Mouse (Mus musculus): ENCODE measurements around the gene Tmem200a. TPM values are rescaled to one million over a fixed set of nuclear protein-coding genes. Genes with fewer than 3 reads are reported as not detected.

Gene Tmem200a
- polyA plus RNA-seq (2012; rRNA removed) = 0.06 and 0.12 TPM in 2 replicates

GRCm38 (mm10) chr10:26078521-26079142 is at the start of gene Tmem200a:
Gene Tmem200a, minus strand, starts transcription at chr10:26079052.

GRCm38 (mm10) chr10:26077671-26078481 is 976 bp downstream of the Tmem200a start, which contains the start of gene Gm9767:
Gene Gm9767, plus strand, starts transcription at chr10:26078255.

Other genes starting within 250 kb of the Tmem200a start
- 0.03 TPM in 1 of 2 replicates, not detected in the other for gene Gm9767, start 797 bp downstream of the Tmem200a start, polyA plus RNA-seq (2012; rRNA removed)
- gene Samd3, start 150.7 kb upstream of the Tmem200a start, polyA plus RNA-seq (2012; rRNA removed) = 0.03 TPM in 1 of 2 replicates, not detected in the other